Mouse (Mus musculus) CH12.LX (cell line): Measurements from ENCODE around the gene Kmt5a. TPM values are rescaled to one million over a fixed set of nuclear protein-coding genes. Genes with fewer than 3 reads are reported as not detected.

Experiments
- DNase-seq: peaks from one replicate; pipeline ENCODE4 v3.0.0-alpha.2; 2013; ENCODE audit errors: extremely low read depth
- H3K27ac ChIP-seq: 2 replicates; pipeline ENCODE4 v1.5.1; 2012; ENCODE audit warnings: low read depth, mild to moderate bottlenecking, control low read depth, moderate library complexity; ENCODE audit not compliant: insufficient read depth
- H3K27me3 ChIP-seq: replicated peaks from 2 replicates; pipeline ENCODE3; 2012; ENCODE audit warnings: inconsistent platforms
- H3K36me3 ChIP-seq, 2 experiments: replicated peaks in 1 of 2; 2 replicates each; pipeline versions ENCODE3 to v1.6.1; 2012; ENCODE audit warnings: inconsistent platforms in 1 of 2, low read length in 1 of 2, mild to moderate bottlenecking in 1 of 2, mixed read lengths in 1 of 2, moderate library complexity in 1 of 2; ENCODE audit not compliant: control insufficient read depth in 1 of 2, insufficient read depth in 1 of 2
- H3K4me1 ChIP-seq, 2 experiments: 2 replicates each; pipeline ENCODE4 v1.6.1; 2012; ENCODE audit warnings: inconsistent platforms in 1 of 2, moderate library complexity in 1 of 2; ENCODE audit not compliant: insufficient read depth in 2 of 2, control insufficient read depth in 1 of 2
- H3K4me2 ChIP-seq: 2 replicates; pipeline ENCODE4 v1.6.1; 2012; ENCODE audit warnings: low read depth, mild to moderate bottlenecking, control low read depth; ENCODE audit not compliant: poor library complexity, insufficient read depth, severe bottlenecking
- H3K4me3 ChIP-seq, 3 experiments: fragments of 150-350 bp in 1 of 3; sonication (generic) in 1 of 3; replicated peaks in 1 of 3; 2 replicates each; pipeline versions ENCODE3 to v1.5.1; 2011 to 2012; ENCODE audit warnings: low read depth in 2 of 3, low read length in 2 of 3, mild to moderate bottlenecking in 2 of 3, moderate library complexity in 2 of 3, control low read depth in 1 of 3, improper control_type of control experiment in 1 of 3, inconsistent platforms in 1 of 3, mixed read lengths in 1 of 3; ENCODE audit not compliant: poor library complexity in 1 of 3
- H3K79me2 ChIP-seq: replicated peaks from 2 replicates; pipeline ENCODE4 v1.6.1; 2012; ENCODE audit warnings: mild to moderate bottlenecking, moderate library complexity; ENCODE audit not compliant: control insufficient read depth, poor library complexity, insufficient read depth, severe bottlenecking; ENCODE audit errors: extremely low read depth
- H3K9ac ChIP-seq: 2 replicates; pipeline ENCODE4 v1.6.1; 2012; ENCODE audit warnings: low read depth, mild to moderate bottlenecking, control low read depth, moderate library complexity; ENCODE audit not compliant: insufficient read depth
- H3K9me3 ChIP-seq: replicated peaks from 2 replicates; pipeline ENCODE3; 2012; ENCODE audit warnings: low read length, inconsistent platforms, mixed read lengths
- CHD2 ChIP-seq: IDR thresholded peaks from 2 replicates; pipeline ENCODE4 v1.6.1; 2011; ENCODE audit warnings: low read length, improper control_type of control experiment
- HCFC1 ChIP-seq: IDR thresholded peaks from 2 replicates; pipeline ENCODE4 v1.6.1; 2012; ENCODE audit warnings: low read depth, mild to moderate bottlenecking, inconsistent platforms, low read length, improper control_type of control experiment
- IRF4 ChIP-seq: IDR thresholded peaks from 2 replicates; pipeline ENCODE4 v1.6.1; 2014; ENCODE audit warnings: low read depth, mild to moderate bottlenecking, inconsistent platforms, low read length, improper control_type of control experiment
- KAT2A ChIP-seq: IDR thresholded peaks from 2 replicates; pipeline ENCODE4 v1.6.1; 2012; ENCODE audit warnings: low read length, improper control_type of control experiment, inconsistent platforms; ENCODE audit not compliant: insufficient replicate concordance
- MAX ChIP-seq: IDR thresholded peaks from 2 replicates; pipeline ENCODE4 v1.6.1; 2011; ENCODE audit warnings: low read length, improper control_type of control experiment
- MAZ ChIP-seq: IDR thresholded peaks from 2 replicates; pipeline ENCODE4 v1.6.1; 2012; ENCODE audit warnings: low read depth, mild to moderate bottlenecking, inconsistent platforms, low read length, improper control_type of control experiment, moderate library complexity
- MEF2A ChIP-seq: IDR thresholded peaks from 2 replicates; pipeline ENCODE4 v1.6.1; 2014; ENCODE audit warnings: low read depth, mild to moderate bottlenecking, inconsistent platforms, low read length, improper control_type of control experiment, borderline replicate concordance
- SIN3A ChIP-seq: IDR thresholded peaks from 2 replicates; pipeline ENCODE4 v1.6.1; 2012; ENCODE audit warnings: low read length, improper control_type of control experiment, inconsistent platforms
- SMC3 ChIP-seq: IDR thresholded peaks from 2 replicates; pipeline ENCODE4 v1.6.1; 2011; ENCODE audit warnings: low read depth, low read length, improper control_type of control experiment
- TBP ChIP-seq: conservative IDR thresholded peaks from 2 replicates; pipeline ENCODE4 v1.6.1; 2011; ENCODE audit warnings: low read depth, low read length, improper control_type of control experiment
- USF2 ChIP-seq: conservative IDR thresholded peaks from 2 replicates; pipeline ENCODE4 v1.6.1; 2011; ENCODE audit warnings: low read depth, low read length, improper control_type of control experiment
- ZKSCAN1 ChIP-seq: IDR thresholded peaks from 2 replicates; pipeline ENCODE4 v1.6.1; 2012; ENCODE audit warnings: low read depth, inconsistent platforms, low read length, improper control_type of control experiment, borderline replicate concordance
- ZMIZ1 ChIP-seq: IDR thresholded peaks from 2 replicates; pipeline ENCODE4 v1.6.1; 2012; ENCODE audit warnings: low read depth, mild to moderate bottlenecking, inconsistent platforms, low read length, improper control_type of control experiment
- dilution Hi-C: fragments of 300-500 bp; cut with MboI; formaldehyde crosslinking; loops from 2 replicates; pipeline ENCODE4 v1.14.3; 2020; ENCODE audit warnings: low sequenced_read_pairs; ENCODE audit not compliant: extremely low pct_unique_long_range_greater_than_20kb, extremely low pct_ligation_motif_present
- in situ Hi-C: fragments of 300-500 bp; cut with MboI; formaldehyde crosslinking; loops from 3 replicates; pipeline ENCODE4 v1.14.3; 2019; ENCODE audit warnings: low sequenced_read_pairs, low pct_ligation_motif_present, low pct_unique_long_range_greater_than_20kb, mixed read lengths
- polyA plus RNA-seq: library from polyadenylated mRNA; unstranded; fragments of >175 nt; gene quantifications from 2 replicates; pipeline ENCODE4 v1.2.1, GENCODE M21; 2012; ENCODE audit warnings: low read depth; ENCODE audit not compliant: insufficient read length
- total RNA-seq, 2 experiments: library from RNA; depleted of rRNA; stranded (reverse); fragments of 300-350 nt in 1 of 2; fragments of >200 nt in 1 of 2; gene quantifications; 2 replicates each; pipeline ENCODE4 v1.2.3; 2012 to 2014

Kmt5a gene
- total and polyA plus RNA-seq, 3 experiments = 55.3 to 151 (median 62.8) TPM

DNA sequence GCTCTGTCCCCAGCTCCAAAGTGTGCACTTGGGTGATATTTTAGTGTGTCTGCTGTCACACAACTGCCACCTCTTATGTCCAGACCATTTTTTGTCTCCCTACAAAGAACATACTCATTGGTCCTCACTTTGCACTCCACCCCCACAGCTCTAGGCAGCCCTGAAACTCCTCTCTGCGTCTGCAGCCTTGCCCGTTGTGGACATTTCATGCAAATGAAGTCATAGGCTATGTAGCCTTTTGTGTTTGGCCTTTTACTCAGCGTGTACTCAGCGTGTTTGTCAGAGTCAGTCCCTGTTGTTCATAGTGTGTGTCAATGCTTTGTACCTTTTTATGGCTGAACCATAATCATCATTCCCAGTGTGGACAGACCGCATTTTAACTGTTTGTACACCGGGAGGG, 9.8 kb downstream of the Kmt5a start:
- Histone ChIP-seq H3K36me3 (peaks cover 63 to 70% of the 10 kb centered on the region in 2 experiments), H3K9ac (peak overlapping the region; percentile 27; the same call in 1 of the 2 replicates), H3K9me3 (no peaks in the 10 kb centered on the region), H3K27me3 (no peaks in the 10 kb centered on the region), H3K4me2 (peak overlapping the region; percentile 48), H3K4me3 (no peak overlapping the region), H3K79me2 (peaks cover 90% of the 10 kb centered on the region), H3K27ac (peak overlapping the region; percentile 82), H3K4me1 (peaks cover 15 to 73% of the 10 kb centered on the region in 2 experiments)
- no peak for DNase-seq
- in situ Hi-C loops (loop anchor here (25.0 kb wide), 1 partner anchor 413 kb away; the partner anchor contains the start of genes Ccdc92 and Zfp664), dilution Hi-C loops (no loop called here)
- TF ChIP-seq ZMIZ1 = no peak
- TF ChIP-seq IRF4 = no peak
- TF ChIP-seq USF2 = no peak
- 0 out of 2 replicates have a peak, but pooled peaks have one; percentile 14 for TF ChIP-seq MEF2A
- no peak for TF ChIP-seq ZKSCAN1
- TF ChIP-seq SIN3A = peak; percentile 35; the same call in 1 of the 2 replicates
- TF ChIP-seq CHD2 = peak; percentile 28; the same call in 1 of the 2 replicates

DNA sequence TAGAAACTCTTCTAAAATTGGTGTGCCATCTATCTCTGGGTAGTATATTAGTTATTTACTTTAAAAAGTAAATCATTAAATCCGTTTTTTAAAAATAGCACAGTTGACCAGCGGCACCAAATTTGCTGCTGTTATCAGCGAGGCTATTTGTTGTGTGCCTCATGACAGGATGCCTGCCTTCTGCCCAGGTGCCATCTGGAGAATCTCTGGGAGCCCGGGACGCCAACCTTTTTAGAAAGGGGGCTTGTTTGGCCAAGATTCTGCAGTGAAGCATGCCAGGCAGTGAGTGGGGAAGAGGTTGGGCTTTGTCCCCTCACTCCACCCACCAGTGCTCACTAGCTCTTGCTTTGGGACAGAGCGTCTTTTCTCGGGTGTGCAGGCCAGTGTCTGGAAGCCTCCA, 10.3 kb downstream of the Kmt5a start:
- Histone ChIP-seq H3K9ac (no peak overlapping the region), H3K4me1 (peaks cover 15 to 70% of the 10 kb centered on the region in 2 experiments), H3K79me2 (peaks cover 90% of the 10 kb centered on the region), H3K36me3 (peaks cover 68 to 75% of the 10 kb centered on the region in 2 experiments), H3K4me2 (no peak overlapping the region), H3K9me3 (no peaks in the 10 kb centered on the region), H3K4me3 (no peak overlapping the region), H3K27ac (no peak overlapping the region), H3K27me3 (no peaks in the 10 kb centered on the region)
- TF ChIP-seq KAT2A (no peak), MAX (no peak), TBP (no peak), MAZ (no peak), HCFC1 (no peak), SMC3 (no peak)
- no peak for DNase-seq
- in situ Hi-C loops (no loop called here), dilution Hi-C loops (no loop called here)
